Mouse (Mus musculus): ENCODE measurements at regions not wholly inside any gene's neighbourhood (a gene's known extent, or its start where the extent isn't known, plus 50 kb on each side); places are given as distances from the start of the nearest gene placed in this dataset.

DNA sequence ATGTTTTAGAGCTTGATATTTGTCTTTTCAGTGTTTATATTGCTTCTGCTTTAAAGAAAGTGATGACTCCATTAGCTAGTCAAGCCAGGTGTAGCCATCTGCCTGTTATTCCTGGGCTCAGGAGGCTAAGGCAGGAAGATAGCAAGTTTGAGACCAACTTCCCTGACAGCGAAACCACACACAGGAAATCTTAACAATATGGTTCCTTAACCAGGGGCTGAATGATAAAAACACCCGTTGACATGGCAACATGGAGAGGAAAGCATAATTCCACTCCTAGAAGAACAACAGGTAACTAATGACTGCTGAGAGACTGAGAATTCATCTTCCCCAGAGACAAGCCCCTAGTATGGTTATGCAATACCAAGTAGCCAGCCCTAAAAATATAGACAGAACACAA lies 553.6 kb upstream of the Acvr2a start:
- no peak for DNase-seq

Measured in gastrocnemius, postnatal 10 days (tissue).